Mouse (Mus musculus) left cerebral cortex, adult 9 months (tissue): Measurements from ENCODE around the gene Ell.

Experiments used
- DNase-seq, 2 experiments: peaks; one replicate each; pipeline ENCODE4 v3.0.0; 2022; ENCODE audit warnings: low spot score in 2 of 2

Gene Ell

GRCm38 (mm10) chr8:70535701-70536100 lies 3.6 kb upstream of the Ell start:
- DNase-seq, result no peak

GRCm38 (mm10) chr8:70538024-70538579 lies 1.2 kb upstream of the Ell start:
- DNase-seq, result no peak

GRCm38 (mm10) chr8:70538633-70539076 lies 602 bp upstream of the Ell start:
- DNase-seq, result peak; percentile 97 to 99

GRCm38 (mm10) chr8:70540013-70540506 lies 803 bp downstream of the Ell start:
- no peak for DNase-seq

GRCm38 (mm10) chr8:70540507-70541071 lies 1.3 kb downstream of the Ell start:
- DNase-seq, result no peak

- no peak for DNase-seq
Measured at GRCm38 (mm10) chr8:70541081-70541480, 1.8 kb downstream of the Ell start.

GRCm38 (mm10) chr8:70544200-70544687 lies 5.0 kb downstream of the Ell start:
- DNase-seq, result no peak

GRCm38 (mm10) chr8:70546412-70546811 lies 7.2 kb downstream of the Ell start:
- no peak for DNase-seq

- no peak for DNase-seq
Measured at GRCm38 (mm10) chr8:70547762-70548161, 8.5 kb downstream of the Ell start.

GRCm38 (mm10) chr8:70549412-70550184 lies 10.3 kb downstream of the Ell start:
- no peak for DNase-seq

- DNase-seq, result no peak
Measured at GRCm38 (mm10) chr8:70551558-70552161, 12.4 kb downstream of the Ell start.

GRCm38 (mm10) chr8:70552836-70553235 lies 13.6 kb downstream of the Ell start:
- DNase-seq, result no peak

GRCm38 (mm10) chr8:70553740-70554139 lies 14.5 kb downstream of the Ell start:
- no peak for DNase-seq

- DNase-seq, result no peak
Measured at GRCm38 (mm10) chr8:70555079-70555747, 16.0 kb downstream of the Ell start.

GRCm38 (mm10) chr8:70558334-70558733 lies 19.1 kb downstream of the Ell start:
- no peak for DNase-seq

GRCm38 (mm10) chr8:70558983-70559382 lies 19.7 kb downstream of the Ell start:
- DNase-seq, result no peak

GRCm38 (mm10) chr8:70560096-70560495 lies 20.8 kb downstream of the Ell start:
- peak in 1 of 2 experiments; percentile 56 for DNase-seq

- DNase-seq, result no peak
Measured at GRCm38 (mm10) chr8:70560564-70560963, 21.3 kb downstream of the Ell start.

- no peak for DNase-seq
Measured at GRCm38 (mm10) chr8:70561357-70561756, 22.1 kb downstream of the Ell start.

GRCm38 (mm10) chr8:70561809-70562535 lies 22.7 kb downstream of the Ell start:
- peak in 1 of 2 experiments; percentile 54 for DNase-seq

GRCm38 (mm10) chr8:70562802-70563201 lies 23.5 kb downstream of the Ell start:
- no peak for DNase-seq
